Mouse (Mus musculus) intestine, embryonic 14.5 days (tissue): ENCODE measurements around the gene Stxbp4. TPM values are rescaled to one million over a fixed set of nuclear protein-coding genes. Genes with fewer than 3 reads are reported as not detected.

Experiments used
- ATAC-seq: fragments of 200-750 bp; cut with Nextera tagmentation; replicated peaks from 2 replicates; pipeline ENCODE4 v1.8.0; 2017; ENCODE audit warnings: low read depth, moderate number of reproducible peaks, moderate TSS enrichment, moderate library complexity; ENCODE audit not compliant: low FRiP score, low TSS enrichment
- DNase-seq: peaks from one replicate; pipeline ENCODE4 v3.0.0-alpha.2; 2018; ENCODE audit warnings: low spot score
- H3K27ac ChIP-seq: fragments of 300-500 bp; sonication (generic); 2 replicates; pipeline ENCODE4 v1.5.1; 2014; ENCODE audit warnings: low read depth, mild to moderate bottlenecking, control low read depth
- H3K27me3 ChIP-seq: fragments of 300-500 bp; sonication (generic); replicated peaks from 2 replicates; pipeline ENCODE4 v1.6.1; 2014; ENCODE audit warnings: low read length, control low read depth; ENCODE audit not compliant: control insufficient read depth, insufficient read depth
- H3K36me3 ChIP-seq: fragments of 300-500 bp; sonication (generic); 2 replicates; pipeline ENCODE4 v1.6.1; 2014; ENCODE audit warnings: low read length, control low read depth; ENCODE audit not compliant: control insufficient read depth, insufficient read depth
- H3K4me1 ChIP-seq: fragments of 300-500 bp; sonication (generic); replicated peaks from 2 replicates; pipeline ENCODE4 v1.6.1; 2014; ENCODE audit warnings: low read length, control low read depth, mixed read lengths; ENCODE audit not compliant: control insufficient read depth, insufficient read depth
- H3K4me2 ChIP-seq: fragments of 300-500 bp; sonication (generic); 2 replicates; pipeline ENCODE4 v1.6.1; 2014; ENCODE audit warnings: low read length
- H3K4me3 ChIP-seq: fragments of 300-500 bp; sonication (generic); 2 replicates; pipeline ENCODE4 v1.5.1; 2014; ENCODE audit warnings: low read depth, low read length, control low read depth, mixed read lengths
- H3K9ac ChIP-seq: fragments of 300-500 bp; sonication (generic); 2 replicates; pipeline ENCODE4 v1.6.1; 2014; ENCODE audit warnings: mild to moderate bottlenecking, low read length
- H3K9me3 ChIP-seq: fragments of 300-500 bp; sonication (generic); 2 replicates; pipeline ENCODE4 v1.6.1; 2016; ENCODE audit warnings: low read length, control low read depth; ENCODE audit not compliant: control insufficient read depth
- WGBS: fragments of 180-500 bp; shearing (Covaris S2); extraction: QIAGEN DNeasy Blood & Tissue Kit; methylation state at CpG from one replicate; pipeline ENCODE4 v1.1.7; 2014; 5-methylcytosine and 5-hydroxymethylcytosine counted together
- polyA plus RNA-seq: library from polyadenylated mRNA; unstranded; fragments of >200 nt; fragmentation: Nextera tagmentation; extraction: Ambion mirVana; gene quantifications from 2 replicates; pipeline ENCODE4 v1.2.1, GENCODE M21; 2014

Gene Stxbp4
- polyA plus RNA-seq, 1 experiment from 2014 or later, result 18.7 TPM

- no peak overlapping the region for H3K27ac ChIP-seq
- H3K4me3 ChIP-seq, result no peak overlapping the region
- no peaks in the 10 kb centered on the region for H3K9me3 ChIP-seq
- no peak overlapping the region for H3K4me2 ChIP-seq
- H3K9ac ChIP-seq, result no peak overlapping the region
- DNase-seq (no peak), ATAC-seq (no peak)
- H3K36me3 ChIP-seq, result peaks cover 23% of the 10 kb centered on the region; the same call in 1 of the 2 replicates
- H3K4me1 ChIP-seq, result no peaks in the 10 kb centered on the region
- H3K27me3 ChIP-seq, result no peaks in the 10 kb centered on the region
- 83% methylated on average over 1 of the region's 1 CpGs for WGBS
These were observed 42.1 kb downstream of the Stxbp4 start for GRCm38 (mm10) chr11:90595826-90596225.

- Histone ChIP-seq H3K9me3 (no peaks in the 10 kb centered on the region; the same call in 1 of the 2 replicates), H3K4me3 (no peak overlapping the region), H3K9ac (no peak overlapping the region), H3K36me3 (peaks cover 29% of the 10 kb centered on the region), H3K27ac (no peak overlapping the region), H3K4me2 (no peak overlapping the region), H3K27me3 (no peaks in the 10 kb centered on the region), H3K4me1 (no peaks in the 10 kb centered on the region)
- ATAC-seq (no peak), DNase-seq (no peak)
- WGBS, result 92% methylated on average over 1 of the region's 1 CpGs
These were observed 46.9 kb downstream of the Stxbp4 start for GRCm38 (mm10) chr11:90590996-90591395.

- 90% methylated on average over 8 of the region's 8 CpGs for WGBS
These were observed 51.7 kb downstream of the Stxbp4 start for GRCm38 (mm10) chr11:90586203-90586602.

GRCm38 (mm10) chr11:90585754-90586153, 52.1 kb downstream of the Stxbp4 start:
- H3K27ac ChIP-seq, result no peak overlapping the region
- H3K4me1 ChIP-seq, result no peaks in the 10 kb centered on the region
- ATAC-seq, result no peak
- peaks cover 20% of the 10 kb centered on the region for H3K36me3 ChIP-seq
- H3K4me2 ChIP-seq, result no peak overlapping the region
- no peak overlapping the region for H3K9ac ChIP-seq
- no peaks in the 10 kb centered on the region for H3K27me3 ChIP-seq
- 93% methylated on average over 2 of the region's 2 CpGs for WGBS
- H3K4me3 ChIP-seq, result no peak overlapping the region
- peaks cover 3% of the 10 kb centered on the region; the same call in 1 of the 2 replicates for H3K9me3 ChIP-seq
- no peak for DNase-seq

More at GRCm38 (mm10) chr11:90586203-90586602, 51.7 kb downstream of the Stxbp4 start:
- H3K27me3 ChIP-seq, result no peaks in the 10 kb centered on the region
- no peak for ATAC-seq
- no peak overlapping the region for H3K27ac ChIP-seq
- H3K9me3 ChIP-seq, result peaks cover 3% of the 10 kb centered on the region; the same call in 1 of the 2 replicates
- no peak overlapping the region for H3K9ac ChIP-seq
- no peak for DNase-seq
- no peaks in the 10 kb centered on the region for H3K4me1 ChIP-seq
- H3K36me3 ChIP-seq, result peaks cover 24% of the 10 kb centered on the region
- H3K4me3 ChIP-seq, result no peak overlapping the region
- H3K4me2 ChIP-seq, result no peak overlapping the region

- Histone ChIP-seq H3K36me3 (peaks cover 15% of the 10 kb centered on the region; the same call in 1 of the 2 replicates), H3K4me3 (no peak overlapping the region), H3K4me1 (peaks cover 2% of the 10 kb centered on the region; the same call in 1 of the 2 replicates), H3K9ac (no peak overlapping the region), H3K4me2 (no peak overlapping the region), H3K27me3 (no peaks in the 10 kb centered on the region), H3K9me3 (no peaks in the 10 kb centered on the region), H3K27ac (0 out of 2 replicates have a peak overlapping the region, but pooled peaks have one; percentile 2)
- 52% methylated on average over 7 of the region's 7 CpGs for WGBS
- no peak for DNase-seq
- ATAC-seq, result no peak; the same call in 1 of the 2 replicates
These were observed 60.7 kb downstream of the Stxbp4 start for GRCm38 (mm10) chr11:90577057-90577780.

GRCm38 (mm10) chr11:90576282-90576972, 61.5 kb downstream of the Stxbp4 start:
- H3K27ac ChIP-seq, result no peak overlapping the region
- DNase-seq, result no peak
- no peak overlapping the region for H3K4me3 ChIP-seq
- no peaks in the 10 kb centered on the region for H3K27me3 ChIP-seq
- H3K4me1 ChIP-seq, result peaks cover 2% of the 10 kb centered on the region; the same call in 1 of the 2 replicates
- no peak overlapping the region for H3K9ac ChIP-seq
- no peaks in the 10 kb centered on the region for H3K9me3 ChIP-seq
- no peak overlapping the region for H3K4me2 ChIP-seq
- no peak for ATAC-seq
- H3K36me3 ChIP-seq, result peaks cover 15% of the 10 kb centered on the region; the same call in 1 of the 2 replicates
- 89% methylated on average over 8 of the region's 8 CpGs for WGBS

GRCm38 (mm10) chr11:90575491-90576048, 62.3 kb downstream of the Stxbp4 start:
- Histone ChIP-seq H3K9me3 (no peaks in the 10 kb centered on the region), H3K36me3 (peaks cover 15% of the 10 kb centered on the region; the same call in 1 of the 2 replicates), H3K4me2 (no peak overlapping the region), H3K4me1 (peaks cover 2% of the 10 kb centered on the region; the same call in 1 of the 2 replicates), H3K27me3 (no peaks in the 10 kb centered on the region), H3K4me3 (no peak overlapping the region), H3K9ac (no peak overlapping the region), H3K27ac (no peak overlapping the region)
- WGBS, result 90% methylated on average over 7 of the region's 7 CpGs
- no peak for ATAC-seq
- DNase-seq, result no peak

GRCm38 (mm10) chr11:90570646-90571259, 67.1 kb downstream of the Stxbp4 start:
- Histone ChIP-seq H3K27me3 (no peaks in the 10 kb centered on the region), H3K9me3 (no peaks in the 10 kb centered on the region), H3K27ac (no peak overlapping the region), H3K4me1 (no peaks in the 10 kb centered on the region), H3K9ac (no peak overlapping the region), H3K4me2 (no peak overlapping the region), H3K4me3 (no peak overlapping the region), H3K36me3 (peaks cover 19% of the 10 kb centered on the region; the same call in 1 of the 2 replicates)
- WGBS, result 46% methylated on average over 2 of the region's 2 CpGs
- no peak for DNase-seq
- ATAC-seq, result 0 out of 2 replicates have a peak, but pooled peaks have one; percentile 60
